Mouse (Mus musculus) right cerebral cortex, adult 18-20 months (tissue): ENCODE measurements around the gene Ipo11.
"Not testable (repeated sequence)": the region's sequence is repeated elsewhere in the genome, so short reads cannot be mapped to it uniquely, and the experiment has no call there.

ENCODE experiments used
- DNase-seq: peaks from one replicate; pipeline ENCODE4 v3.0.0; 2022; ENCODE audit warnings: mixed read lengths

Ipo11 gene

GRCm38 (mm10) chr13:106936256-106937137 lies at the start of gene Ipo11:
TSS of gene Ipo11 (minus strand) at chr13:106936958.
- peak; percentile 94 for DNase-seq

GRCm38 (mm10) chr13:106961496-106961895 lies 24.7 kb upstream of the Ipo11 start:
- DNase-seq, result no peak

- DNase-seq, result no peak
These were observed 23.8 kb upstream of the Ipo11 start for GRCm38 (mm10) chr13:106960557-106960956.

GRCm38 (mm10) chr13:106958286-106958685 lies 21.5 kb upstream of the Ipo11 start:
- DNase-seq, result no peak

- no peak for DNase-seq
These were observed 20.8 kb upstream of the Ipo11 start for GRCm38 (mm10) chr13:106957554-106957953.

DNA sequence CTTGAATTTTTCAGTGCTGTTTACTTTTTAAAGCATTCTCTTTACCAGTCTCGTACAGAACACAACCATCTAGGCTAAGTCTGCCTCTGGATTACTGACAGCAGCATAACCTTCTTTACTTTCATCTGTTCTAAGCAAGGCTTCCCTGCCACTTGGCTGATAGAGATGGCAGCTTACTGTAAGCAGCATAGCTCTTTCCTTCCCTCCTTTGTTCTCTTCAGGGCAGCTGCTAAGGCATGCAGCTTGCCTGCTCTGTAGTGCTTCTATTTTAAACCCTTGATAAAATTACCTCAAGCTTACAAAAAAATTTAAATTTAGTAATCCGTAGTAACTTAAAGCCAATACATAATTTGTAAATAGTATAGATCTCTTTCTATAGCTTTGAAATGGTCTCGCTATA lies 18.1 kb upstream of the Ipo11 start:
- DNase-seq, result no peak

DNA sequence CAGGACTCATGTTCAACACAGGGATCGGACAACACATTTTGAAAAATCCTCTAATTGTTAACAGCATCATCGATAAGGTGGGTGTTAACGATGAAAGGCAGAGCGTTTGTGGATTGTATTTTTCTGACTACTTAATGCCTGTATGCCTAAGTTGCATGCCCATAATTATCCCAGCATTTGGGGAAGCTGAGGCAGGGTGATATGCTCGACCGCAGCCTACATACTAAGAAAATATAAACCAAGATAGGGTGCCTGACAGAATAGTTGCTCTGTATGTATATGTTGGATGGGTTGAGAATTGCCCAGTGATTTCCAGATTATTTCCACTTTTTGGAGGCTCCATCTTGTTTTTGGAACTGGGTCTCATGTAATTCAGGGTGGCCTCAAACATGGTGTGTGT lies 10.8 kb upstream of the Ipo11 start:
- DNase-seq, result no peak

- DNase-seq, result peak; percentile 98
These were observed 10.1 kb upstream of the Ipo11 start, which contains the start of gene Dimt1 for GRCm38 (mm10) chr13:106946594-106947540. TSS of gene Dimt1 (plus strand) at chr13:106947127.

GRCm38 (mm10) chr13:106945518-106945917 lies 8.8 kb upstream of the Ipo11 start:
- no peak for DNase-seq

DNA sequence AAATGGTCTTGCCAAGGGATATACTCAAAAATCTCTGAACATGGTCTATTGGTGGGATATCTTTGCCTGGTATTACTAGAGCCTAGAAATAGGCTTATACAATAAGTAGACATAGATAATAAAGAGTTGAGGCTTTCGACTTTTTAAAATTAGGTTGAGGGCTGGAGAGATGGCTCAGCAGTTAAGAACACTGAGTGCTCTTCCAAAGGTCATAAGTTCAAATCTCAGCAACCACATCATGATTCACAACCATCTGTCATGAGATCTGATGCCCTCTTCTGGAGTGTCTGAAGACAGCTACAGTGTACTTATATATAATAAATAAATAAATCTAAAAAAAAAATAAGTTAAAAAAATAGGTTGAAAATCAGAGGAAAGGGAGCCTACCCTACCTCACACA lies 6.0 kb upstream of the Ipo11 start:
- no peak for DNase-seq

- DNase-seq, result no peak
These were observed 4.6 kb upstream of the Ipo11 start for GRCm38 (mm10) chr13:106941211-106941976.

DNA sequence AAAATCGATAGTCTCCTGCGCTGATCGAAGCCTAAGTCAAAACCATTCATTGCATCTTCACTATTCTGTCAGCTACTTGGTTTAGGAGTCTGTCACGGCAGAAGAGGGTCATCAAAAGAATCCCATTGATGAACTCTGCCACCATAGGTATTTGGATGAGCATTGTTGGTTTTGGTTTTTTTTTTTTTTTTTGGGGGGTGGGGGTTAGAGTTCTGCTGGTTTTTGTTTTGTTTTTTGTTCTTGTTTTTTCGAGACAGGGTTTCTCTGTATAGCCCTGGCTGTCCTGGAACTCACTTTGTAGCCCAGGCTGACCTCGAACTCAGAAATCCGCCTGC lies 347 bp upstream of the Ipo11 start:
- no peak for DNase-seq

GRCm38 (mm10) chr13:106935871-106936255 lies 895 bp downstream of the Ipo11 start:
- DNase-seq, result no peak

GRCm38 (mm10) chr13:106929201-106929600 lies 7.6 kb downstream of the Ipo11 start:
- no peak for DNase-seq

DNA sequence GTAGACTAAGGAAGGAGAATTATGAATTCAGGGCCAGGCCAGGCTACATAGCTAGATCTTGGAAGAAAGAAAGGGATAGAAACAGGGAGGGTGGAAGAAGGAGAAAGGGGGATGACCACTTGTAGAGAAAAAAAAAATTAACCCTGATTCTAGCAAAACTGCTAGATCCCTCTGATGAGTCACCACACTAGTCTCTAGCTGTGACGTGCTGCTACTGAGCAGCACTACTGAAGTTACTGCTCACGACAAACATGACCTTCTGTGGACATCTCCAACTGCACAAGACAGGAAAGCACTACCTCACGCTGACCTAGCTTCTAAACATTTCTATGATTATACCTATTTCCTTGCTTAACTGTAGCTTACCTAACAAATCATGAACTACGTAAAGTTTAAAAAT lies 8.5 kb downstream of the Ipo11 start:
- DNase-seq, result no peak

DNA sequence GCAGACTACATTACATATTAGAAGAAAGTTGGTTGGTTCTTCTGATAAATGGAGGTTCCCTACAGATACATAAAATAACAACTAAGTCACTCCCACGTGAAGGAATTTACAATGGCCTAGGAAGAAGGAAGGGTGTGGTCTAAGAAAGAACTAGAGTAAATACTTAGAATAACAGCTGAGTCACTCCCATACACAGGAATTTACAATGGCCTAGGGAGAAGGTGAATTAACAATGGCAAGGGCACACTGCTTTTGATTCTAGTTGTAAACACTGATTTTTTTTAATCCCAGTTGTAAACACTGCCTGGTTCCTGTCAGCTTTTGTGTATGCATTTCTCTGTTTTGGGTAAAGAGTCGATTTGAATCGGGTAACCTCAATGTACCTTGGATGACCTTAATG lies 10.8 kb downstream of the Ipo11 start:
- not testable (repeated sequence) for DNase-seq

DNA sequence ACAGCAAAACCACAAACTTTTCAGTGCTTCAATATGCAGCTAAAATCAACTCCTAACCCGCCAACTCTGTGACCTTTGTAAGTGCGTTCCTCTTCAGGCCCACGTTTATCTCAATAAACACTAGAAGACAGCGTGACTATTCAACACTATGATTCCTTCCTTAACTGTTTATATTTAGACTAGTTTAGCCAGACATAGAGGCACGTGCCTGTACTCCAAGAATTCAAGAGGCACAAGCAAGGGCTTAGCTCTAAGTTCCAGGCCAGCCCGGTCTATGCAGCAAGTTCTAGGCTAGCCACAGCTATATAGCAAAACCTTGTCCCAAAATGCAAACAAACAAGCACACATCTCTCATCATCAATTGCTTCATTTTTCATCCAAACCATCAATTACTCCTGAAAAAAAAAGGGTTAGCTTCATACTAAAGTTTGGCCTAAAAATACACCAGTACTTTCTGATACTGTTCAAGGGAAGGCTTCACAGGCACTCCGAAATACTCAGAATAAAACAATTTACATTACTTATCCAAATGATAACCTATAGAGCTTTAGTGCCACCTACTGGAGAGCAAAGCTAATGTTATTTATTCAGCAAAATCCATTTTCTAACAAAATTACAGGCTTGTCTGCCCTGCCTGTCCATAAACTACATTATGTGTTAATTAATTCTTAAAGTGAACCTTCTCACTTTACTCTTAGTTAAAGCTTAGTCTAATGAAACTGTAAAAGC lies 18.3 kb downstream of the Ipo11 start:
- no peak for DNase-seq

- DNase-seq, result no peak
These were observed 23.5 kb downstream of the Ipo11 start for GRCm38 (mm10) chr13:106913125-106913736.

- DNase-seq, result no peak
These were observed 26.7 kb downstream of the Ipo11 start for GRCm38 (mm10) chr13:106910096-106910495.

GRCm38 (mm10) chr13:106907273-106907672 lies 29.5 kb downstream of the Ipo11 start:
- no peak for DNase-seq

GRCm38 (mm10) chr13:106905154-106905553 lies 31.6 kb downstream of the Ipo11 start:
- DNase-seq, result not testable (repeated sequence)

- no peak for DNase-seq
These were observed 32.1 kb downstream of the Ipo11 start for GRCm38 (mm10) chr13:106904637-106905036.
